Mouse (Mus musculus) left cerebral cortex, adult 2 months (tissue): ENCODE data around the gene Sectm1a. TPM values are rescaled to one million over a fixed set of nuclear protein-coding genes. Genes with fewer than 3 reads are reported as not detected.
"Not testable (repeated sequence)": the region's sequence is repeated elsewhere in the genome, so short reads cannot be mapped to it uniquely, and the experiment has no call there.

ENCODE experiments used
- DNase-seq, 2 experiments: peaks; one replicate each; pipeline ENCODE4 v3.0.0; 2021 to 2022; ENCODE audit warnings: low spot score in 2 of 2, mixed read lengths in 1 of 2; ENCODE audit errors: extremely low spot score in 1 of 2
- H3K27ac ChIP-seq: fragments of 200-600 bp; 2 replicates; pipeline ENCODE4 v1.8.1; 2022
- H3K4me3 ChIP-seq: fragments of 200-600 bp; 2 replicates; pipeline ENCODE4 v1.8.1; 2022
- CTCF ChIP-seq: fragments of 200-600 bp; IDR thresholded peaks from 2 replicates; pipeline ENCODE4 v1.8.1; 2022; ENCODE audit warnings: antibody characterized with exemption, mild to moderate bottlenecking, moderate library complexity
- intact Hi-C: fragments of 180-260 bp; cut with DNase I; formaldehyde crosslinking; loops from one replicate; pipeline ENCODE4 v1.15.1; 2025
- total RNA-seq, 2 experiments: library from RNA; stranded (reverse); gene quantifications; 2 replicates each; pipeline ENCODE4 v1.2.3; 2021

Gene Sectm1a
- total RNA-seq, 2 experiments from 2014 or later: not detected

DNA sequence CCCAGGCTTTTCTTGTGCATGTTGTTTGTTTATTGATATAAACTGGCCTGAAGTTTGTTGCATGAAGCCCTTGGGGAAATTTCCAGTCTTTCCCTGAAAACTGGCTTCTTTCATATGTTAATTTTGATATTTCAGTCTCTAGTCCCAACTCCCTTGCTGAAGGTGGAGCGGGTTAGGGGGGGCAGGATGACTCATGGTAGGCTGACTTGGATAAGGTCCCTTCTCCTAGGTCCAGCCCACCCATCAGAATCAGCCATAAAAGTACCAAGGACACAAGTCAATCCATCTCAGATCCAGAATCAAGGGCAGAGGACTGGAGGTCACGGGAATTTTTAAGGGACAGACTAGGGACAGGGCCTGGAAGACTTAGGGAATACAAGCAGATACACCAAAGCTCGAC lies 30.0 kb upstream of the Sectm1a start:
- intact Hi-C loops: no loop called here
- no peak for TF ChIP-seq CTCF
- Histone ChIP-seq H3K27ac (no peak overlapping the region), H3K4me3 (no peak overlapping the region)
- DNase-seq: no peak

DNA sequence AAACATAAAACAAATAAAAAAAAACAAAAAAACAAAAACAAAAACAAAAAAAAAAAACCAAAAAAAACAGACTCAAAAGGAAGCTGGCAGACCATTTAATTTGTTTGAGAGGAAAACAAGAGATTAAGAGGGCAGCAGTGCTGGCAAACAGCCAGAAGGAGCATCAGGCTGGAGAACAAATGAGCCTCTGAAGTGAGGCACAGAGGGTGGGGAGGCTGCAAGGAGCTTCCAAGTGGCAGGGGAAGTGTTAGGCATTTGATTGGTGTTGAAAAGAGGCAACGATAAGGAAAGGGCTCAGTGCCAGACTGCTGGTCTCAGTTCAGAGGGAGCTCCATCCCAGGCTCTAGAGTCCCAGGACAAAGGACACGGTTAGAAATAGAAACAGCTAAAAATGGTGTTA lies 29.0 kb upstream of the Sectm1a start:
- H3K4me3 ChIP-seq: no peak overlapping the region
- TF ChIP-seq CTCF: no peak
- intact Hi-C loops: no loop called here
- H3K27ac ChIP-seq: no peak overlapping the region
- no peak for DNase-seq

DNA sequence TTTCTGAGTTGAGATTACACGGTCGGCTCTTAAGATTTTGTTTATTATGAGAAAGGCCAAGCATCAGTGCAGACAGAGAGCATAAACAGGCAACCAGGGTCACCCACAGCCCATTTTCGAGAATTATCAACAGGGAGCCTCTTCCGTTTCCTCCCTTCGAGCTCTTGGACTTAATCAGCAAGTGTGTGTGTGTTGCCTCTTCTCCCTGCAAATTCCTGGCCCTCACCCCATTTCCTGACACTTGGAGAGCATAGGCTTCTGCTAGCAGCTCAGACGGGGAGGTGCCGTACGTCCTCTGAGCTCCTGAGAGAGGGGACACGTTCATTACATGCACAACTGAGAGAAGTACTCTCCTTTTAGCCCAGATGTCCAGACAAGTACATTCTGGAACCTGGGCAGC lies 27.0 kb upstream of the Sectm1a start:
- DNase-seq: no peak
- intact Hi-C loops: no loop called here
- no peak overlapping the region for H3K4me3 ChIP-seq
- no peak overlapping the region for H3K27ac ChIP-seq
- no peak for TF ChIP-seq CTCF

DNA sequence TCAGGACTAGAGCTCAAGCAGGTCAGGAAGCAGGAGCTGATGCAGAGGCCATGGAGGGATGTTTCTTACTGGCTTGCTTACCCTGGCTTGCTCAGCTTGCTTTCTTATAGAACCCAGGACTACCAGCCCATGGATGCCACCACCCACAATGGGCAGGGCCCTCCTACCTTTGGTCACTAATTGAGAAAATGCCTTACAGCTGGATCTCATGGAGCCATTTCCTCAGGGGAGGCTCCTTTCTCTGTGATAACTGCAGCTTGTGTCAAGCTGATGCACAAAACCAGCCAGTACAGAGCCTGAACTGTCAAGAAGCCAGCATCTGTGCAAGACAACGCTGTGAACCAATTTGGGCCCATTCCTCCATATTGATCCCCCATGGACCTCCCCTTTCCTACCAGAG lies 26.2 kb upstream of the Sectm1a start:
- DNase-seq, H3K4me3 ChIP-seq: not testable (repeated sequence)

DNA sequence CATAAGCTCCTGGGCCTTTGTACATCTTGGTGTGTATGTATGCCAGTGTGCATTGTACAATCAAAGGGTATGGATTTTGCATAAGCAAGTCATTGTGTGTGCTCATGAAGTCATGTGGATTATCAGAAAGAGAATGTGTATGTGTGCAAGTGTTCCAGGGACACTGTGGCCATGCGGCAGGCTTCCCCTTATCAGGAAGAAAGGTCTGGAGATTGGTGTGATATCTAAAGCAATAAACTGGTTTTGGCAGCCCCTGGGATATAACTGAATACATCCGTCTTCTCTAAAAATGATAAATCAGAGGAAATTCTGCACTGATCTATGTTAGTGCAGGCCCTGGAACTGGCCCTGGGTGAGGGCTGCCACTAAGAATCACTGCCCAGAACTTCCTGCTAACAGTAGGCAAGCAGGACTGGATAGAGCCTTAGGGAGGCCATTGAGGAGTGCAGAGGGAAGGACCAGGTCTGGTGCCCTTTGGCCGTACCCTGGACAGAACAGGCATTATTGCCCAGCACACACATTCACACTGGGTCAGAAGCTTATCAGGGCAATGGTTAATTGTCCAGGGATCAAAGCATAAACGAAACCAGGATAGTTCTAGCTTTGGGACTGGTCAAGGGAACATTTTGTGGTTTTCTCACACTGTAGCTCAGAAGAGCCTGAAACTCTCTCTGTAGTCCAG lies 20.2 kb upstream of the Sectm1a start:
- H3K27ac ChIP-seq: no peak overlapping the region
- TF ChIP-seq CTCF: no peak
- no peak for DNase-seq
- intact Hi-C loops: no loop called here
- no peak overlapping the region for H3K4me3 ChIP-seq

More for the DNA sequence above, 26.2 kb upstream of the Sectm1a start:
- H3K27ac ChIP-seq, intact Hi-C loops: not testable (repeated sequence)

DNA sequence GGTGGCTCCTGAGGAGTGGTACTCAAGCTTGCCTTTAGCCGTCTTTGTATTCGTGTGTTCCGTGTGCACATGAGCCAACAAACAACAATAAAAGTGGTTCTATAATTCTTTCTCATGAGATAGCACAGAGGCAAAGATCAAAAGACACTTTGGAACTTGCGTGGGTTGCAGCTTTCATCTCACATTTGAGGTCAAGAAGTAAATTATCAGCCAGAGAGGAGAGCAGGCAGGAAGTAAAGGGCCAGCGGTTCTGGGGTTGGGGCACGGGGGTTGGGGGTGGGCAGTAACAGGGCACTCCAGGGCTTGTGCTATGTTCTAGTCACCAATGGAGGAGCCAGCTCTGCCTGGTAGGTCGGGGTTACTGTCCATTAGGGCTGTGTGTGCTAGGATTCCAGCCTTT lies 19.7 kb upstream of the Sectm1a start:
- no peak for DNase-seq
- Histone ChIP-seq H3K4me3 (no peak overlapping the region), H3K27ac (no peak overlapping the region)
- intact Hi-C loops: no loop called here
- no peak for TF ChIP-seq CTCF

DNA sequence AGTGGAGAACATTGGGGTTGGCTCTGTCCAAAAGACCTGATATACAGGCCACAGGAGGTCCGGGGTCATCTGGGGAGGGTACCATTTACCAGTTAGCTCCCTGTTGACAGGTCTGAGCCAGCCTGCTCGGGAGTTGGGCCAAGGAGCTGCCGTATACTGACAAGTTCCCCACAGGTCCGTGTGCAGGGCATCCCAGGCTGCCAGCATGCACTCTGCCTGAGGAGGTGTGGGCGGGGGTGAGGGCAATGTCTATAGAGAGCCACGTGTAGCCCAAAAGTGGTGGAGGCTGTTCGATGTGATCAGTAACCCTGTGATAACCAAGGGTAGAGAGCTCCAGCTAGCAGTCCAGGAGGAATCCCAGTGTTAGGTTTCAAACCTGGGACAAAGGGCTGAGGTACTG lies 18.7 kb upstream of the Sectm1a start:
- no peak for TF ChIP-seq CTCF
- intact Hi-C loops: no loop called here
- H3K4me3 ChIP-seq: no peak overlapping the region
- no peak overlapping the region for H3K27ac ChIP-seq
- no peak for DNase-seq

DNA sequence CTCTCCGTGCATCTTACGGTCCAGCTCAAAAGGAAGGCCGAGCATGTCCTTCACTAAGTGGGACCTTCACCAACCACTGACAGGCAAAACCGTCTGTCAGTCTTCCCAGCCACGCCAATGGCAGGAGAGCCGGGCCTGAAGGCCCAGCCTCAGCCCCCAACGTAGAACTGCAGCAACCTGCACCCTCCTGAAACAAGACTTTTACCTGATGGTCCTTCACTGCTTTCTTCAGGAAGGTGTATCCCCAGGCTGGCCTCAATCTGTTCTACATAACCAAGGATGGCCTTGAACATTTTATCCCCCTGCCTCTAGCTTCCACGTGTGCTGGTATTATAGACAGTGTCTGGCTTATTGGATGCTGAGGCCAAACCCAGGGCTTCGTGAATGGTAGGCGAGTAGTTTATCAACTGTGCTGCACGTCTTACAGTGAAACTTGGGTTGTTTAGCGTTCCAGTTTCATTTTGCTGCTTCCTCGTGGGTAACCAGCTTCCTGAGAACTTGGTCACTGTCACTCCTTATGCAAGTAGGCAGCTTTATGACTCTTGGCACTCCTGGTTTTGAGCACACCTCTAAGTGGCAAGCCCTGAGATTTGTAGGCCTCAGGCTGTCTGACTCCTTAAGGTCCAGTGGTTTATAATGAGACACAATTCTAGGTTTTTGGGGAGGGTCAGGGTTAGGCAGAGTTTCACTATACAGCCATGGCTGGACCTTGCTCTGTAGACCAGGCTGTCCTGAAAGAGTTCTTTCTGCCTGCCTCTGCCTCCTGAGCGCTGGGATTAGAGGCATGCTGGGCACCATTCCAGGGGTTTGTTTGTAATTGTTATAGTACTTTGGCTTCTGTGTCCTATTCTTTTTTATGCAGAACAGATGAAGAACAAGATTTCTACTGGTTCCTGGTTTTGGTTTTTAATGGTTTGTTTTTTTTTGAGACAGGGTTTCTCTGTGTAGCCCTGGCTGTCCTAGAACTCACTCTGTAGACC lies 11.9 kb upstream of the Sectm1a start:
- intact Hi-C loops: no loop called here
- TF ChIP-seq CTCF: no peak
- no peak for DNase-seq
- H3K4me3 ChIP-seq: no peak overlapping the region
- no peak overlapping the region for H3K27ac ChIP-seq

DNA sequence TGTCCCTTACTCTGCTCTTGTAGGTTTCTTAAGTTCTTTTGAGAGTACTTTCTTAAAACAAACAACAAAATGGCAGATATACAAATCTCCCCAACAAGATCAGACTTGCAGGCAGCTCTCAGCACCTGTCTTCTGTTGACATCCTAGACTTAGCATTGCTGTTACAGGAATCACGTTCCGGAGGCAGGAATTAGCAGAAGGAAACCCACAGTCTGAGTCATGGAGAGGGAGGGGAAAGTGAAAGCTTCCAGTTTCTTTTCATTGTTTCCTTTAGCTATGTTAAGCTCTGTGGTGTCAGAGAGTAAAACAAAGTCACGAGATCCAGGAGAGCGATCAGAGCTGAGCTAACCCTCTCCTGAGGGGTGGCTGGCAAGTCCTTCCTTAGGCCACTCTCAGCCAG lies 9.9 kb upstream of the Sectm1a start:
- intact Hi-C loops: no loop called here
- no peak for TF ChIP-seq CTCF
- Histone ChIP-seq H3K4me3 (no peak overlapping the region), H3K27ac (no peak overlapping the region)
- no peak for DNase-seq

DNA sequence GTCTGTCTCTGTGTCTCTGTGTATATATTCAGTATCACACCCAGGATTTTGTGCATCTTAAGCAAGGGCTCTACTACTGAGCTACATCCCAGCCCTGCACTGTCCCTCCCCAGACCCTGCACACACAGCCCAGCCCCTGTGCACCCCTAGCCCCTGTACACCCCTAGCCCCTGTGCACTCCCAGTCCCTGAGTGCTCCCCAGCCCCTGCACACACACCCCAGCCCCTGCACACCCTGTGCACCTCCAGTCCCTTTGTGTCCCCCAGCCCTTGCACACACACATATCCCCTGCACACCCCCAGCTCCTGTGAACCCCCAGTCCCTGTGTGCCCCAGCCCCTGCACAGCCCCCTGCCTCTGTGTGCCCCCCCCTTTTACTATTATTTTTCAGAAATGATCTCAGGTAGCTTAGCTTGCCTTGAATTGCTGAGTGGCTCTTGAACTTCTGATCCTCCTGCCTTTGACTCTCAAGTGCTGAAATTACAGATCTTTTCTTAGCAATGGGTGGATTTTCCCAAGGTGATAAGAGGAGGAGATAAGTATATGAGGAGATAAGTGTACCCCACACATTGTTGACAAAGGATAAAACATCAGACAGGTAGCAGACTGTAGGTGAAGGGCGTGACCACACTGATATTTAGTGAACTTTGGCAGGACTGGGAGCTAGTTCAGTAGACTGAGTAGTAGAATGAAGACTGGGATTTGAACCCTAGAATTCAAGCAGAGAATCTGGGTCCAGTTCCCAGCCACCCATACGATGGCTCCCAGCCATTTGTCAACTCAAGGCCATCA lies 8.9 kb upstream of the Sectm1a start:
- TF ChIP-seq CTCF: no peak
- Histone ChIP-seq H3K27ac (no peak overlapping the region), H3K4me3 (no peak overlapping the region)
- no peak for DNase-seq
- intact Hi-C loops: no loop called here

DNA sequence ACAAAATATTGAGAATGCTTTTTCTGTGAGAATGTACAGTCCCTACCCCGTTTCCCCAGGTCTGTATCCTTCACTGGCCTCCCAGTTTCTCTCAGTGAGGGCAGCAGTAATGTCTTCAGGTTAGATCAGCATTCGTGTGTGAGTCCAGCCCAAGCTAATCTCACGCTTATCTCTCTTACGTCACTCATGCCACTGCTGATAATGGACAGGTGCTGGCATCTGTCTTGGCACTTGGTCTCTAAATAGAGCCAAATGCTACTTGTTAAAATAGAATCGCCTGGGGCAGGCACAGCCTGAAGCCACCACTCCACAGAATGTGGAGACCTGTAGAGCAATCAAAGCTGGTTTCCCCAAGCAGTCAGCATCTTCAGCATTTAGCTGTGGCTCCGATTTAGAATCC lies 8.0 kb upstream of the Sectm1a start:
- Histone ChIP-seq H3K27ac (no peak overlapping the region), H3K4me3 (no peak overlapping the region)
- intact Hi-C loops: no loop called here
- no peak for TF ChIP-seq CTCF
- DNase-seq: no peak

DNA sequence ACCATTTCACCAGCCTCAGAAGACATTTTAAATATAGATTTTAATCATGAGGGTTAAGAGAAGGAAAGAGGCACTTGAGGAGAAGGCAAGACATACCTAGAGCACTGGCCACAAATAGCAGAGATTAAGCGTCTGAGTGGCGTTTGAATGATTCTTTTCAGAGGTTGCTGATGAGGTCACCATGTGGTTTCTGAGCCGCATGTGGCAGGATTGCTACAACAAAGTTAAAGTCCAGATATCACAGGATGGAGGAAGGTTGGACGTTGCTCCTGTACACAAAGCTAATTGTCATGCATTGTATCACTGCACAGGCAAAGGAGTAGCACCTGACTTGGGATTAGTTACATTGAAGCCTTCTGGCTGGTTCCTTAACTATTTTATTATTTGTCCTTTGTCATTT lies 5.3 kb upstream of the Sectm1a start:
- intact Hi-C loops: no loop called here

More for the DNA sequence above, 5.3 kb upstream of the Sectm1a start:
- H3K4me3 ChIP-seq: no peak overlapping the region
- DNase-seq: no peak
- no peak for TF ChIP-seq CTCF
- H3K27ac ChIP-seq: no peak overlapping the region
